Comparison of ENCODE assay signal across 22 mouse cellular contexts in genomic region chrX:13285772-13286171, GRCm38 (mm10).
"Had no signal": no experiment of that assay in that cellular context is flagged by ENCODE, and none has a peak within 500 bp of the region (broad histone marks: within the 10 kb centered on the region; RNA-seq: fewer than 3 reads in every experiment).

No protein-coding gene starts in this region.

- H3K27me3 ChIP-seq: intestine, embryonic 15.5 days; kidney, embryonic 15.5 days; limb, embryonic 12.5 days; limb, embryonic 15.5 days; liver, embryonic 13.5 days; lung, embryonic 15.5 days; midbrain, embryonic 12.5 days; midbrain, embryonic 15.5 days; neural tube, embryonic 13.5 days had no signal

- H3K27ac ChIP-seq: intestine, embryonic 15.5 days; kidney, embryonic 15.5 days; limb, embryonic 12.5 days; limb, embryonic 15.5 days; liver, embryonic 13.5 days; lung, embryonic 15.5 days; midbrain, embryonic 12.5 days; midbrain, embryonic 15.5 days; neural tube, embryonic 13.5 days had no signal

- H3K9ac ChIP-seq: intestine, embryonic 15.5 days; kidney, embryonic 15.5 days; limb, embryonic 12.5 days; limb, embryonic 15.5 days; liver, embryonic 13.5 days; lung, embryonic 15.5 days; midbrain, embryonic 12.5 days; midbrain, embryonic 15.5 days; neural tube, embryonic 13.5 days had no signal

- H3K4me1 ChIP-seq: intestine, embryonic 15.5 days; limb, embryonic 15.5 days had no signal

- H3K9me3 ChIP-seq: intestine, embryonic 15.5 days; kidney, embryonic 15.5 days; limb, embryonic 12.5 days; limb, embryonic 15.5 days; liver, embryonic 13.5 days; lung, embryonic 15.5 days; midbrain, embryonic 12.5 days; midbrain, embryonic 15.5 days; neural tube, embryonic 13.5 days had no signal

- DNase-seq: kidney, adult 11 months; kidney, adult 8-10 months; kidney, postnatal 10 days; kidney, postnatal 4 days; left cerebral cortex, postnatal 4 days; liver, embryonic 13.5 days; lung, adult 18-20 months; lung, postnatal 10 days; lung, postnatal 36 days; retina, postnatal 1 day; right cerebral cortex, postnatal 25 days; spleen, adult 18-20 months; thymus, adult 18-20 months; thymus, postnatal 14 days had no signal

- H3K4me3 ChIP-seq: intestine, embryonic 15.5 days; kidney, embryonic 15.5 days; limb, embryonic 12.5 days; limb, embryonic 15.5 days; liver, embryonic 13.5 days; lung, embryonic 15.5 days; midbrain, embryonic 12.5 days; midbrain, embryonic 15.5 days; neural tube, embryonic 13.5 days had no signal

- H3K4me2 ChIP-seq: intestine, embryonic 15.5 days; kidney, embryonic 15.5 days; limb, embryonic 15.5 days; liver, embryonic 13.5 days; lung, embryonic 15.5 days; midbrain, embryonic 15.5 days had no signal

- H3K36me3 ChIP-seq: intestine, embryonic 15.5 days had no signal
